Mouse (Mus musculus): Measurements from ENCODE around the gene Shld2.

- no peak for TF ChIP-seq CTCF (IDR thresholded peaks at IDR 0.05; ENCODE audit: low read depth, low read length)
- TF ChIP-seq POLR2A (IDR thresholded peaks at IDR 0.05; ENCODE audit: insufficient read depth, low read length): no peak
- TF ChIP-seq EP300 (IDR thresholded peaks at IDR 0.05; ENCODE audit: insufficient read depth, low read depth, low read length): no peak
These were observed 76.4 kb downstream of the Shld2 start for GRCm38 (mm10) chr14:34233846-34234245.

All from ES-Bruce4 (cell line).